Mouse (Mus musculus) stomach, embryonic 15.5 days (tissue): Measurements from ENCODE around the gene Ptbp3. TPM values are rescaled to one million over a fixed set of nuclear protein-coding genes. Genes with fewer than 3 reads are reported as not detected.
"Not testable (repeated sequence)": the region's sequence is repeated elsewhere in the genome, so short reads cannot be mapped to it uniquely, and the experiment has no call there.

ENCODE experiments used
- ATAC-seq: fragments of 200-750 bp; cut with Nextera tagmentation; 2 replicates; pipeline ENCODE4 v1.8.0; 2017; ENCODE audit warnings: low read depth, moderate number of reproducible peaks, moderate TSS enrichment; ENCODE audit not compliant: insufficient read depth, low FRiP score
- H3K27ac ChIP-seq: fragments of 300-500 bp; sonication (generic); 2 replicates; pipeline ENCODE4 v1.5.1; 2015; ENCODE audit warnings: mild to moderate bottlenecking, inconsistent platforms
- H3K27me3 ChIP-seq: fragments of 300-500 bp; sonication (generic); replicated peaks from 2 replicates; pipeline ENCODE4 v1.6.1; 2015; ENCODE audit warnings: inconsistent platforms
- H3K36me3 ChIP-seq: fragments of 300-500 bp; sonication (generic); 2 replicates; pipeline ENCODE4 v1.6.1; 2015; ENCODE audit warnings: inconsistent platforms
- H3K4me1 ChIP-seq: fragments of 300-500 bp; sonication (generic); 2 replicates; pipeline ENCODE4 v1.6.1; 2015; ENCODE audit warnings: inconsistent platforms
- H3K4me2 ChIP-seq: fragments of 300-500 bp; sonication (generic); 2 replicates; pipeline ENCODE4 v1.6.1; 2015; ENCODE audit warnings: mild to moderate bottlenecking, inconsistent platforms
- H3K4me3 ChIP-seq: fragments of 300-500 bp; sonication (generic); replicated peaks from 2 replicates; pipeline ENCODE4 v1.5.1; 2015; ENCODE audit warnings: inconsistent platforms
- H3K9ac ChIP-seq: fragments of 300-500 bp; sonication (generic); 2 replicates; pipeline ENCODE4 v1.6.1; 2015; ENCODE audit warnings: inconsistent platforms
- H3K9me3 ChIP-seq: fragments of 300-500 bp; sonication (generic); 2 replicates; pipeline ENCODE4 v1.6.1; 2016; ENCODE audit warnings: inconsistent platforms
- WGBS: fragments of 180-500 bp; shearing (Covaris S2); methylation state at CpG from one replicate; pipeline ENCODE4 v1.1.7; 2015; 5-methylcytosine and 5-hydroxymethylcytosine counted together
- polyA plus RNA-seq: library from polyadenylated mRNA; unstranded; fragments of >200 nt; fragmentation: Nextera tagmentation; extraction: Ambion mirVana; gene quantifications from 2 replicates; pipeline ENCODE4 v1.2.1, GENCODE M21; 2015

Ptbp3 gene
- polyA plus RNA-seq, 1 experiment from 2014 or later: 55.3 TPM

DNA sequence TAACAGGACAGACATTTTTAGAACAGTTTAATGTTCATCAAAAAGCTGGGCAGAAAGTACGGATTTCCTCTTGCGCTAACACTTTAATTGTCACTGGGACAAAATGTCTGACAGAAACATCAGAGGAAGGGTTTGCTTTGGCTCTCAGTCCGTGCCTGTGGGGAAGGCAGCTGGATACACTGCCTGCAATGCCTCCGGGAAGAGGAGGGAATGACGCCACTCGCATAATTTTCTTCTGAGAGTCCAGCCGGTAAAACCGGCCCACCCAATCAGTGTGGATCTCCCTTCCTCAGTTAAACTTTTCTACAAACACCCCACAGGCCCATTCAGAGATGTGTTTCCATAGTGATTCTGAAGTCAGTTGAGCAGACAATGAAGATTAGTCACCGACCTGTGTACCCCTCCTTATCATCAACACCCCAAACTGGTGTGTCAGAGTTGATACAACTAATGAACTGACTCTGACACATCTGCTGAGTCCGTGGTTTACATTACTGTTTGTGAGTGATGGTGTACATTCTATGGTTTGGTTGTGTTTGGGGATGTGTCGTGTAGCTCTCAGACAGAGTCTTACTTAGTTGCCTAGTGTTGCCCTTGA, 23.5 kb upstream of the Ptbp3 start:
- no peak overlapping the region for H3K4me2 ChIP-seq
- no peak overlapping the region for H3K4me3 ChIP-seq
- H3K27ac ChIP-seq: no peak overlapping the region
- H3K9me3 ChIP-seq: no peaks in the 10 kb centered on the region
- peak; percentile 56; the same call in 1 of the 2 replicates for ATAC-seq
- H3K36me3 ChIP-seq: no peaks in the 10 kb centered on the region
- WGBS: 76% methylated on average over 11 of the region's 11 CpGs
- no peaks in the 10 kb centered on the region for H3K4me1 ChIP-seq
- no peak overlapping the region for H3K9ac ChIP-seq
- H3K27me3 ChIP-seq: no peaks in the 10 kb centered on the region

GRCm38 (mm10) chr4:59570519-59570918, 21.4 kb upstream of the Ptbp3 start:
- not testable (repeated sequence) for H3K27me3 ChIP-seq, H3K9me3 ChIP-seq, H3K27ac ChIP-seq, H3K4me3 ChIP-seq, H3K36me3 ChIP-seq, H3K4me2 ChIP-seq, H3K4me1 ChIP-seq, H3K9ac ChIP-seq, ATAC-seq
- 93% methylated on average over 8 of the region's 8 CpGs for WGBS

GRCm38 (mm10) chr4:59569538-59569937, 20.4 kb upstream of the Ptbp3 start:
- Histone ChIP-seq H3K9ac (no peak overlapping the region), H3K27me3 (no peaks in the 10 kb centered on the region), H3K4me2 (no peak overlapping the region), H3K27ac (no peak overlapping the region), H3K4me1 (no peaks in the 10 kb centered on the region), H3K9me3 (no peaks in the 10 kb centered on the region), H3K4me3 (no peak overlapping the region), H3K36me3 (no peaks in the 10 kb centered on the region)
- ATAC-seq: peak; percentile 53; the same call in 1 of the 2 replicates
- 2% methylated on average over 7 of the region's 7 CpGs for WGBS

DNA sequence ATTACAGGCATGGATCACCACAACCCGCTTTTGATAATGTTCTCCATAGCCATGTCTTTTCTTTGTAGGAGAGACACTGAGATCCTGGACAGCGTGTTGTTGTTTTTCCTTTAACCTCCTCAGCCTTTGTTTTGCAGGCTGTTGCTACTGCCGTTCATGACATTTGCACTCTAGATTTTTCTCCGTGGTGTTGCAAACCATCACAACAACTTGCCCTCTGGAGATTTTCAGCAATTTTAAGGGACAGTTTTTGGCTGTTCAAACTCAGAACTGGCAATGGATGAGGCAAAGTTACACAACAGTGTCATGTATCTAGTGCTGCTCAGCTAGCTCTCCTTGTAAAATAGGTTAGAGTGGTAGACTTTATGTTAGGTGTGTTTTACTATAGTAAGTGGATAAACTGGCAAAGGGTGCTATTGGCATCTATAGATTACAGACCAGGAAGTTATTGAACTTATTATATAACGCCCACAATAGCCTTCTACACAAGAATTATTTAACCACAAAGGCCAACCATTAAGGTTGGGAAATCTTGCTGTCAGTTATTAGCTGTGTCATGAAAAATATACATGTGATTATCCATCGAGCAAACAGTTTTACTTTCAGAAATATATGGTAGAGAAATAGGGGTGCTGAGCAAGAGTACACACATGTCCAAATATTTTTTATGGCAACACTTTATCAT, 18.6 kb upstream of the Ptbp3 start:
- no peaks in the 10 kb centered on the region for H3K36me3 ChIP-seq
- H3K9ac ChIP-seq: no peak overlapping the region
- H3K4me2 ChIP-seq: no peak overlapping the region
- H3K4me1 ChIP-seq: no peaks in the 10 kb centered on the region
- WGBS: 80% methylated on average over 6 of the region's 6 CpGs
- H3K27me3 ChIP-seq: no peaks in the 10 kb centered on the region
- H3K4me3 ChIP-seq: no peak overlapping the region
- H3K27ac ChIP-seq: no peak overlapping the region
- no peak for ATAC-seq
- H3K9me3 ChIP-seq: no peaks in the 10 kb centered on the region

GRCm38 (mm10) chr4:59565571-59566188, 16.5 kb upstream of the Ptbp3 start:
- no peaks in the 10 kb centered on the region for H3K9me3 ChIP-seq
- no peak overlapping the region for H3K27ac ChIP-seq
- H3K27me3 ChIP-seq: no peaks in the 10 kb centered on the region
- H3K4me1 ChIP-seq: no peaks in the 10 kb centered on the region
- no peak overlapping the region for H3K9ac ChIP-seq
- WGBS: 66% methylated on average over 8 of the region's 8 CpGs
- ATAC-seq: no peak
- no peak overlapping the region for H3K4me2 ChIP-seq
- H3K4me3 ChIP-seq: no peak overlapping the region
- no peaks in the 10 kb centered on the region for H3K36me3 ChIP-seq

DNA sequence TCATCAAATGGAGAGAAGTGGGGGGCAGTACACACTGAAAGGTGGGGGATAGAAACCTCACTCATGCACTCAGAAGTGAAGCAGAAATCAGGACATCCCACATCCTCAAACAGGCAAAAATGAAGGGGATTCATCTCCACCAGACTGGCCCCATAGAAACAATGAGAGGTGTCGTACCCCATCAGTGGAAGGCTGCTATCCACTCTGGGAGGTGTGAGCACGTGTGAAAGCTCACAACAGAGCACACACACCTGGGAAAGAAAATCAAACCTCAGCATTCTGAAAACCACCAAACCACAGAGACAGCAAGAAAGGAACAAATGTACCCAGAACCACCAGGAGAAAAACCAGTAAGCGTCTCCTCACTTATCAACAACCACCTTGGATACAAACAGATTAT, 15.0 kb upstream of the Ptbp3 start:
- no peak for ATAC-seq
- no peak overlapping the region for H3K9ac ChIP-seq
- 69% methylated on average over 3 of the region's 3 CpGs for WGBS
- no peaks in the 10 kb centered on the region for H3K36me3 ChIP-seq
- H3K27me3 ChIP-seq: no peaks in the 10 kb centered on the region
- H3K27ac ChIP-seq: no peak overlapping the region
- no peaks in the 10 kb centered on the region for H3K4me1 ChIP-seq
- H3K4me2 ChIP-seq: no peak overlapping the region
- no peaks in the 10 kb centered on the region for H3K9me3 ChIP-seq
- no peak overlapping the region for H3K4me3 ChIP-seq

DNA sequence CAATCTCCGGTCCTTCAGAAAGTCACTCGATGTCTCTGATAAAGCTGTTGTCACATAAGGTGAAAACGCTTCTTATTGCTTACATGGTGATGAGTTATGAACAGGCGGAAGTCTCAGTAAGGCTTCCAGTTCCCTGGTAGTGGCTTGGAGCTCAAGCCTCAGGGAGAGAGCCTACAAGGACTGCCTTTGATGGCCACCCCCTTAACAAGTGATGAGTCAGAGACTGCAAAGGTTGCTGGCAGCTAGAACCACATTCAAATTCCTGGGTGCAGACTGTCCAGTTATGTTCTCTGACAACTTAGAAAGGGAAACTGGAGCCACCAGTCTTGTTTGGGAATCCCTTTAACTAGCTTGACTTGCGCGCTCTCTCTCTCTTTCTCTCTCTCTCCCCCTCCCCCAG, 11.0 kb upstream of the Ptbp3 start:
- no peak overlapping the region for H3K27ac ChIP-seq

GRCm38 (mm10) chr4:59558096-59558720, 9.0 kb upstream of the Ptbp3 start:
- no peak overlapping the region for H3K4me3 ChIP-seq
- no peak overlapping the region for H3K9ac ChIP-seq
- no peaks in the 10 kb centered on the region for H3K9me3 ChIP-seq
- no peaks in the 10 kb centered on the region for H3K27me3 ChIP-seq
- no peaks in the 10 kb centered on the region for H3K4me1 ChIP-seq
- no peaks in the 10 kb centered on the region for H3K36me3 ChIP-seq
- no peak for ATAC-seq
- WGBS: 65% methylated on average over 6 of the region's 6 CpGs
- H3K27ac ChIP-seq: no peak overlapping the region
- no peak overlapping the region for H3K4me2 ChIP-seq

More for the DNA sequence above, 11.0 kb upstream of the Ptbp3 start:
- no peaks in the 10 kb centered on the region for H3K27me3 ChIP-seq
- WGBS: 89% methylated on average over 6 of the region's 6 CpGs
- H3K4me1 ChIP-seq: no peaks in the 10 kb centered on the region
- no peak overlapping the region for H3K4me3 ChIP-seq
- no peaks in the 10 kb centered on the region for H3K36me3 ChIP-seq
- no peak overlapping the region for H3K9ac ChIP-seq
- H3K4me2 ChIP-seq: no peak overlapping the region
- no peak for ATAC-seq
- H3K9me3 ChIP-seq: no peaks in the 10 kb centered on the region

- H3K27ac ChIP-seq, ATAC-seq, H3K4me3 ChIP-seq, H3K9me3 ChIP-seq, H3K36me3 ChIP-seq, H3K4me2 ChIP-seq, H3K4me1 ChIP-seq, H3K9ac ChIP-seq, H3K27me3 ChIP-seq: not testable (repeated sequence)
- WGBS: 92% methylated on average over 4 of the region's 4 CpGs
Observed at GRCm38 (mm10) chr4:59557343-59557742, 8.2 kb upstream of the Ptbp3 start.

DNA sequence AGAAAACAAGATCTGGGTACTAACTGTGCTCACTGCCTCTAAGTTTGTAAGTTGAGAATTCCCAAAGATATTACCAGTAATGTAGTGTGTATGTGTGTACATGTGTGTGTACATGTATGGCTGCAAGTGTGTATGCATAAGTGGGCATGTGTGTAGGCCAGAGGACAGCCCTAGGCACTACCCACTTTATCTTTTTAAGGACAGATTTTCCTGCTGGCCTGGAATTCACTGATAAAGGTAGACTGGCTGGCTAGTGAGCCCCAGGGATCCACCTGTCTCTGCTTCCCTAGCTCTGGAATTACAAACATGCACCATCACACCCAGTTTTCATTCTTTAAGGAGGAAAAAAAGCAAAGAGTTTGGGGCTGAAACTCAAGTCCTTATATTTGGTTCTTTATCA, 6.0 kb upstream of the Ptbp3 start:
- no peak for ATAC-seq
- Histone ChIP-seq H3K9ac (no peak overlapping the region), H3K4me1 (no peaks in the 10 kb centered on the region), H3K4me3 (no peak overlapping the region), H3K9me3 (no peaks in the 10 kb centered on the region), H3K27ac (no peak overlapping the region), H3K27me3 (no peaks in the 10 kb centered on the region), H3K36me3 (no peaks in the 10 kb centered on the region), H3K4me2 (no peak overlapping the region)

- Histone ChIP-seq H3K9me3 (no peaks in the 10 kb centered on the region), H3K36me3 (no peaks in the 10 kb centered on the region), H3K27ac (0 out of 2 replicates have a peak overlapping the region, but pooled peaks have one; percentile 3), H3K9ac (no peak overlapping the region), H3K4me2 (no peak overlapping the region), H3K4me1 (no peaks in the 10 kb centered on the region), H3K27me3 (no peaks in the 10 kb centered on the region), H3K4me3 (no peak overlapping the region)
- 58% methylated on average over 3 of the region's 3 CpGs for WGBS
- ATAC-seq: no peak
Observed at GRCm38 (mm10) chr4:59553576-59553975, 4.4 kb upstream of the Ptbp3 start.

DNA sequence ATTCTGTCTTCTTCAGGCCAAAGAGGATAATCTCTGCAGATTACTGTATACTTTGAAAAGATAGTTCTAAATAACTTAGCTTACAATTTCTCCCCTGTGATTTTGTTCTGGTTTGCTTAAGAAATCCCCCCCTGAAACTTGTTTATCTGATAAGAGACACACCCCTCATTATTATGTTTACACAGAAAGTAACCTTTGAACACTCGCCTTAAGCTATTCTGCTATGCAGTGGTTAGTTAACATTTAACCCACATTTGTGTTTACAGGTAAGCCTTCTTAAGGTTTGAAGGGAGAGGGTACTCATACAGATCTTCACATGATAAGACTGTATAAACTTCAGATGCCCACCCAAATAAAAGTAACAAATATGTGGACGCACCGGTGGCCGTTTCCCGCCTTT, 3.7 kb upstream of the Ptbp3 start:
- no peak overlapping the region for H3K9ac ChIP-seq
- no peaks in the 10 kb centered on the region for H3K36me3 ChIP-seq
- H3K4me2 ChIP-seq: no peak overlapping the region
- ATAC-seq: no peak
- H3K9me3 ChIP-seq: no peaks in the 10 kb centered on the region
- H3K27me3 ChIP-seq: no peaks in the 10 kb centered on the region
- WGBS: 75% methylated on average over 5 of the region's 5 CpGs
- H3K4me1 ChIP-seq: no peaks in the 10 kb centered on the region
- H3K27ac ChIP-seq: no peak overlapping the region
- H3K4me3 ChIP-seq: no peak overlapping the region
